Mouse (Mus musculus): ENCODE results near the gene Bola2. TPM values are rescaled to one million over a fixed set of nuclear protein-coding genes. Genes with fewer than 3 reads are reported as not detected.

Gene Bola2
- polyA plus RNA-seq, 1 experiment from 2014 or later = 158 TPM

- H3K27me3 ChIP-seq = no peaks in the 10 kb centered on the region
- no peak overlapping the region for H3K9ac ChIP-seq (replicated peaks)
- no peak overlapping the region for H3K27ac ChIP-seq
- H3K4me3 ChIP-seq (replicated peaks) = no peak overlapping the region
- no peaks in the 10 kb centered on the region for H3K9me3 ChIP-seq
- no peaks in the 10 kb centered on the region for H3K4me1 ChIP-seq (replicated peaks)
- H3K4me2 ChIP-seq (replicated peaks) = no peak overlapping the region
- ATAC-seq = no peak
- no peaks in the 10 kb centered on the region for H3K36me3 ChIP-seq
- 56% methylated on average over 6 of the region's 6 CpGs for WGBS
Observed at GRCm38 (mm10) chr7:126746798-126747197, 51.6 kb downstream of the Bola2 start.

- H3K27me3 ChIP-seq = no peaks in the 10 kb centered on the region
- no peaks in the 10 kb centered on the region for H3K36me3 ChIP-seq
- H3K9ac ChIP-seq (replicated peaks) = no peak overlapping the region
- no peak overlapping the region for H3K4me2 ChIP-seq (replicated peaks)
- WGBS = 81% methylated on average over 7 of the region's 7 CpGs
- H3K4me3 ChIP-seq (replicated peaks) = no peak overlapping the region
- no peaks in the 10 kb centered on the region for H3K9me3 ChIP-seq
- H3K27ac ChIP-seq = no peak overlapping the region
- no peak for ATAC-seq
- no peaks in the 10 kb centered on the region for H3K4me1 ChIP-seq (replicated peaks)
Observed at GRCm38 (mm10) chr7:126748824-126749223, 53.6 kb downstream of the Bola2 start.

Other genes with a start within 250 kb of the Bola2 start
- gene Atp2a1, start 232.3 kb upstream of the Bola2 start, polyA plus RNA-seq (2015; fragmentation: Nextera tagmentation; extraction: Ambion mirVana) = 0.32 and 0.49 TPM in 2 replicates
- gene Sh2b1, start 220.0 kb upstream of the Bola2 start, polyA plus RNA-seq (2015; fragmentation: Nextera tagmentation; extraction: Ambion mirVana) = 63.7 and 69.5 TPM in 2 replicates
- 117 and 124 TPM in 2 replicates for gene Tufm, start 208.0 kb upstream of the Bola2 start, polyA plus RNA-seq (2015; fragmentation: Nextera tagmentation; extraction: Ambion mirVana)
- gene Atxn2l, start 192.0 kb upstream of the Bola2 start, polyA plus RNA-seq (2015; fragmentation: Nextera tagmentation; extraction: Ambion mirVana) = 65.1 and 76.5 TPM in 2 replicates
- gene Eif3c, start 129.0 kb upstream of the Bola2 start, polyA plus RNA-seq (2015; fragmentation: Nextera tagmentation; extraction: Ambion mirVana) = 207 and 213 TPM in 2 replicates
- gene Apobr, start 110.5 kb upstream of the Bola2 start, polyA plus RNA-seq (2015; fragmentation: Nextera tagmentation; extraction: Ambion mirVana) = 0.21 and 0.69 TPM in 2 replicates
- 27.7 and 28.8 TPM in 2 replicates for gene Cln3, start 109.6 kb upstream of the Bola2 start, polyA plus RNA-seq (2015; fragmentation: Nextera tagmentation; extraction: Ambion mirVana)
- gene Il27, start 100.5 kb upstream of the Bola2 start, polyA plus RNA-seq (2015; fragmentation: Nextera tagmentation; extraction: Ambion mirVana) = not detected in 2 replicates
- 4.8 and 7.6 TPM in 2 replicates for gene Nupr1, start 64.5 kb upstream of the Bola2 start, polyA plus RNA-seq (2015; fragmentation: Nextera tagmentation; extraction: Ambion mirVana)
- gene Sgf29, start 46.1 kb upstream of the Bola2 start, polyA plus RNA-seq (2015; fragmentation: Nextera tagmentation; extraction: Ambion mirVana) = 54.5 and 57.0 TPM in 2 replicates
- 0.93 and 1.9 TPM in 2 replicates for gene Sult1a1, start 19.0 kb upstream of the Bola2 start, polyA plus RNA-seq (2015; fragmentation: Nextera tagmentation; extraction: Ambion mirVana)
- 21.0 and 21.1 TPM in 2 replicates for gene Slx1b, start 383 bp downstream of the Bola2 start, polyA plus RNA-seq (2015; fragmentation: Nextera tagmentation; extraction: Ambion mirVana)
- 96.3 and 101 TPM in 2 replicates for gene Coro1a, start 12.4 kb downstream of the Bola2 start, polyA plus RNA-seq (2015; fragmentation: Nextera tagmentation; extraction: Ambion mirVana)
- gene Mapk3, start 64.2 kb downstream of the Bola2 start, polyA plus RNA-seq (2015; fragmentation: Nextera tagmentation; extraction: Ambion mirVana) = 78.8 and 80.7 TPM in 2 replicates
- gene Gdpd3, start 70.9 kb downstream of the Bola2 start, polyA plus RNA-seq (2015; fragmentation: Nextera tagmentation; extraction: Ambion mirVana) = 2.5 and 2.9 TPM in 2 replicates
- gene Ypel3, start 81.6 kb downstream of the Bola2 start, polyA plus RNA-seq (2015; fragmentation: Nextera tagmentation; extraction: Ambion mirVana) = 163 and 180 TPM in 2 replicates
- 0.36 and 0.49 TPM in 2 replicates for gene Tbx6, start 86.1 kb downstream of the Bola2 start, polyA plus RNA-seq (2015; fragmentation: Nextera tagmentation; extraction: Ambion mirVana)
- gene Ppp4c, start 97.1 kb downstream of the Bola2 start, polyA plus RNA-seq (2015; fragmentation: Nextera tagmentation; extraction: Ambion mirVana) = 224 and 241 TPM in 2 replicates
- 48.3 and 52.6 TPM in 2 replicates for gene Fam57b, start 102.3 kb downstream of the Bola2 start, polyA plus RNA-seq (2015; fragmentation: Nextera tagmentation; extraction: Ambion mirVana)
- gene 4930451I11Rik, start 136.2 kb downstream of the Bola2 start, polyA plus RNA-seq (2015; fragmentation: Nextera tagmentation; extraction: Ambion mirVana) = not detected in 2 replicates
- gene Doc2a, start 152.0 kb downstream of the Bola2 start, polyA plus RNA-seq (2015; fragmentation: Nextera tagmentation; extraction: Ambion mirVana) = 5.3 and 8.5 TPM in 2 replicates
- gene Hirip3, start 166.6 kb downstream of the Bola2 start, polyA plus RNA-seq (2015; fragmentation: Nextera tagmentation; extraction: Ambion mirVana) = 26.8 and 28.5 TPM in 2 replicates
- gene Ino80e, start 167.0 kb downstream of the Bola2 start, polyA plus RNA-seq (2015; fragmentation: Nextera tagmentation; extraction: Ambion mirVana) = 84.3 and 88.8 TPM in 2 replicates
- gene Taok2, start 189.3 kb downstream of the Bola2 start, polyA plus RNA-seq (2015; fragmentation: Nextera tagmentation; extraction: Ambion mirVana) = 61.4 and 63.1 TPM in 2 replicates
- gene Tmem219, start 227.5 kb downstream of the Bola2 start, polyA plus RNA-seq (2015; fragmentation: Nextera tagmentation; extraction: Ambion mirVana) = 33.2 and 35.0 TPM in 2 replicates
- 84.3 and 85.7 TPM in 2 replicates for gene Kctd13, start 233.5 kb downstream of the Bola2 start, polyA plus RNA-seq (2015; fragmentation: Nextera tagmentation; extraction: Ambion mirVana)